Mouse (Mus musculus) midbrain, embryonic 14.5 days (tissue): Measurements from ENCODE around the gene St6galnac6. TPM values are rescaled to one million over a fixed set of nuclear protein-coding genes. Genes with fewer than 3 reads are reported as not detected.

Experiments
- ATAC-seq: fragments of 200-750 bp; cut with Nextera tagmentation; 2 replicates; pipeline ENCODE4 v1.8.0; 2017; ENCODE audit warnings: moderate number of reproducible peaks, moderate library complexity; ENCODE audit not compliant: low FRiP score, low TSS enrichment
- DNase-seq: peaks from one replicate; pipeline ENCODE4 v3.0.0-alpha.2; 2015
- H3K27ac ChIP-seq: fragments of 300-500 bp; sonication (generic); replicated peaks from 2 replicates; pipeline ENCODE4 v1.5.1; 2014; ENCODE audit warnings: mild to moderate bottlenecking, low read depth, low read length, moderate library complexity
- H3K27me3 ChIP-seq: fragments of 300-500 bp; sonication (generic); 2 replicates; pipeline ENCODE4 v1.6.1; 2014; ENCODE audit warnings: low read length, control low read depth, mixed read lengths; ENCODE audit not compliant: control insufficient read depth, insufficient read depth
- H3K36me3 ChIP-seq: fragments of 300-500 bp; sonication (generic); 2 replicates; pipeline ENCODE4 v1.6.1; 2014; ENCODE audit warnings: low read length, control low read depth; ENCODE audit not compliant: control insufficient read depth, insufficient read depth
- H3K4me1 ChIP-seq: fragments of 300-500 bp; sonication (generic); 2 replicates; pipeline ENCODE4 v1.6.1; 2014; ENCODE audit warnings: mild to moderate bottlenecking, antibody characterized with exemption, low read length, control low read depth; ENCODE audit not compliant: control insufficient read depth, insufficient read depth
- H3K4me2 ChIP-seq: fragments of 300-500 bp; sonication (generic); 2 replicates; pipeline ENCODE4 v1.6.1; 2014; ENCODE audit warnings: mild to moderate bottlenecking, low read length, moderate library complexity
- H3K4me3 ChIP-seq: fragments of 300-500 bp; sonication (generic); replicated peaks from 2 replicates; pipeline ENCODE4 v1.5.1; 2014; ENCODE audit warnings: low read depth, low read length
- H3K9ac ChIP-seq: fragments of 300-500 bp; sonication (generic); replicated peaks from 2 replicates; pipeline ENCODE4 v1.6.1; 2014; ENCODE audit warnings: mild to moderate bottlenecking, low read length, moderate library complexity
- H3K9me3 ChIP-seq: fragments of 300-500 bp; sonication (generic); 2 replicates; pipeline ENCODE4 v1.6.1; 2016; ENCODE audit warnings: low read length, control low read depth, mixed read lengths; ENCODE audit not compliant: control insufficient read depth
- WGBS: fragments of 180-500 bp; shearing (Covaris S2); extraction: QIAGEN DNeasy Blood & Tissue Kit; methylation state at CpG from one replicate; pipeline ENCODE4 v1.1.7; 2014; 5-methylcytosine and 5-hydroxymethylcytosine counted together
- polyA plus RNA-seq: library from polyadenylated mRNA; unstranded; fragments of >200 nt; fragmentation: Nextera tagmentation; extraction: Ambion mirVana; gene quantifications from 2 replicates; pipeline ENCODE4 v1.2.1, GENCODE M21; 2014

St6galnac6 gene
- polyA plus RNA-seq, 1 experiment from 2014 or later = 7.6 TPM

- Histone ChIP-seq H3K4me1 (peaks cover 8% of the 10 kb centered on the region; the same call in 1 of the 2 replicates), H3K9ac (peak overlapping the region; percentile 77), H3K27me3 (no peaks in the 10 kb centered on the region), H3K4me3 (peak overlapping the region; percentile 71), H3K27ac (no peak overlapping the region), H3K9me3 (no peaks in the 10 kb centered on the region), H3K36me3 (no peaks in the 10 kb centered on the region), H3K4me2 (peak overlapping the region; percentile 86)
- ATAC-seq = peak; percentile 75
- peak; percentile 91 for DNase-seq
- 11% methylated on average over 48 of the region's 55 CpGs for WGBS
These were observed 6.9 kb downstream of the St6galnac6 start for GRCm38 (mm10) chr2:32606161-32607142.

DNA sequence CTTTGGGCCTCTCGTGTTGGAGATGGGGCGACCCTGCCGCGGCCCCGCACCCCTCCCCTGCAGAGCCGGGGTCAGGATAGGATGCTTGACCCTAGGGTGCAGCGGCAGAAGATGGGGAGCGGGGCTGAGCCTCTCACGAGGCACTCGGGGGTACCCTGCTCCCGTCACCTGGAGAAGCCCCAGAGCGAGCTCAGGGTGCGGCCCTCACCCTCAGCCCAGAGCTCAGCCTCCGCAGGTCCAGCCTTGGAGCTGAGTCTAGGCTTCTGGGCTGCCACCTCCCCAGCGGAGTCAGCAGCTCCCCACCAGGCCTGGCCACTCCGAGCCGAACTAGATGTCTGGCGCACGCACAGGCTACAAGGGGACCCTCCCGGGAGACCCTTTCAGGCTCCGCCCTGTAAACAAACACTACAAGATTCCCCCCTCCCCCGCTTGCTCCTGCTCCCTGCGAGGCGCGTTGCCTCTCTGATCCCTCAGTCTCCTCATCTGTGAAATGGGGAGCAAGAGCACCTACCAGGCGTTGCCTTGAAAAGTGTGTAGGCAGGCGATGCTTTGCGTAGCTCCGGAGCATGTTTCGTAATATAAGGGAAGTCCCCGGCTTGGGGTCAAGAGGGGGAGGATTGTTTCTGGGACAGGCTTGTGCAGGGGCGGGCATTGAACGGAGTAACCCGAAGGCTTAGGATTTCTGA, 7.9 kb downstream of the St6galnac6 start:
- peaks cover 7% of the 10 kb centered on the region; the same call in 1 of the 2 replicates for H3K4me1 ChIP-seq
- H3K27me3 ChIP-seq = no peaks in the 10 kb centered on the region
- H3K9ac ChIP-seq = peak overlapping the region; percentile 77
- DNase-seq (peak; percentile 55), ATAC-seq (peak; percentile 34)
- H3K9me3 ChIP-seq = no peaks in the 10 kb centered on the region
- peak overlapping the region; percentile 86 for H3K4me2 ChIP-seq
- H3K4me3 ChIP-seq = peak overlapping the region; percentile 71
- WGBS = 6% methylated on average over 34 of the region's 34 CpGs
- no peak overlapping the region for H3K27ac ChIP-seq
- no peaks in the 10 kb centered on the region for H3K36me3 ChIP-seq

- ATAC-seq = peak; percentile 46; the same call in 1 of the 2 replicates
- H3K4me2 ChIP-seq = peak overlapping the region; percentile 86
These were observed 8.8 kb downstream of the St6galnac6 start for GRCm38 (mm10) chr2:32608141-32608777.

DNA sequence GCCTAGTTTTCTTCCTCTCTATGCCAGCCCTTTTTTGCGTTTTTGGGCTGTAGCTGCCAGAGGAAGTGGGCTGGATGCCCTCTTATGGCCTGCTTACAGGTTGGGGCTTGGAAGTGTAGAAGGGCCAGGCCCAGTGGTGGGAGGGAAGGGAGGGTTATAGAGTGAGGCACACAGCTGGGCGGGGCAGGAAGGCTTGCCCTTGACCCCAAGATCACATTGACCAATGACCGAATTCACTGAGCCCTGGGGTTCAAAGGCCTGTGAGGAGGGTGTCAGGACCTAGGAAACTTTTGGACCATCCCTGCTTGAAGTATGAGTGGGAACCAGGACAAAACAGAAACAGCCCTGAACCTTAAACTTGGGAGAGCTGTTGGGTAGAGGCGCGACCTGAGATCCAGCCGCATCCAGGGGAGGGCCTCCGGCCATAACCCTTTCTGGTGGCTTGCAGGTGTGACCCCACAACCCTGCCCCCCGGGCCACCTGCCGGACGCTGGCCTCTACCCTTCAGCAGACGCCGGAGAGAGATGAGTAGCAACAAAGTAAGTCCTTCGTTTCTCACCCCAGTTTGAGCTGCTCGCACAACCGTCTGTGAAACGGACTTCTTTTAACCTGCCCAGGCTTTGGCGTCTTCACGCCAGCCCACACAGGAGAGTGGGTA, 9.4 kb downstream of the St6galnac6 start:
- peaks cover 5% of the 10 kb centered on the region; the same call in 1 of the 2 replicates for H3K4me1 ChIP-seq
- H3K36me3 ChIP-seq = no peaks in the 10 kb centered on the region
- H3K9ac ChIP-seq = no peak overlapping the region; the same call in 1 of the 2 replicates
- DNase-seq (no peak), ATAC-seq (no peak)
- no peak overlapping the region for H3K4me3 ChIP-seq
- no peaks in the 10 kb centered on the region for H3K27me3 ChIP-seq
- 45% methylated on average over 18 of the region's 18 CpGs for WGBS
- H3K9me3 ChIP-seq = no peaks in the 10 kb centered on the region
- H3K4me2 ChIP-seq = peak overlapping the region; percentile 86
- no peak overlapping the region for H3K27ac ChIP-seq

More at GRCm38 (mm10) chr2:32608141-32608777, 8.8 kb downstream of the St6galnac6 start:
- DNase-seq = peak; percentile 39
- H3K9ac ChIP-seq = no peak overlapping the region; the same call in 1 of the 2 replicates
- H3K36me3 ChIP-seq = no peaks in the 10 kb centered on the region
- H3K27me3 ChIP-seq = no peaks in the 10 kb centered on the region
- 8% methylated on average over 25 of the region's 25 CpGs for WGBS
- no peak overlapping the region for H3K4me3 ChIP-seq
- H3K27ac ChIP-seq = no peak overlapping the region
- no peaks in the 10 kb centered on the region for H3K9me3 ChIP-seq
- H3K4me1 ChIP-seq = peaks cover 5% of the 10 kb centered on the region; the same call in 1 of the 2 replicates

GRCm38 (mm10) chr2:32610610-32611229, 11.2 kb downstream of the St6galnac6 start:
- 18% methylated on average over 23 of the region's 23 CpGs for WGBS
- ATAC-seq (no peak), DNase-seq (peak; percentile 60)
- no peaks in the 10 kb centered on the region for H3K27me3 ChIP-seq
- no peak overlapping the region for H3K27ac ChIP-seq
- no peaks in the 10 kb centered on the region for H3K9me3 ChIP-seq
- H3K36me3 ChIP-seq = no peaks in the 10 kb centered on the region; the same call in 1 of the 2 replicates
- peaks cover 5% of the 10 kb centered on the region; the same call in 1 of the 2 replicates for H3K4me1 ChIP-seq
- peak overlapping the region; percentile 23 for H3K4me3 ChIP-seq
- H3K9ac ChIP-seq = no peak overlapping the region
- H3K4me2 ChIP-seq = peak overlapping the region; percentile 44

DNA sequence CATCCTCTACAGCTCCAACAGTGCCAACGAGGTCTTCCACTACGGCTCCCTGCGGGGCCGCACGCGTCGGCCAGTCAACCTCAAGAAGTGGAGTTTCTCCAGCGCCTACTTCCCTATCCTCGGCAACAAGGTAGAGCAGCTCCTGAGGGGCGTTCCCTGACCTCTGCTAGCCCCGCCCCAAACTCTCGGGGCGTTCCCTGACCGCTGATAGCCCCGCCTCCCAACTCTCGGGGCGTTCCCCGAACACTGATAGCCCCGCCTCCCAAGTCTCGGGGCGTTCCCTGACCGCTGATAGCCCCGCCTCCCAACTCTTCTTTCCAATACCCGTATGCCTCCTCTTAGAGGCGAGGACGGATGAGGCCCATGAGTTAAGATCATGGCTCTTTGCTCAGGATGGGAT, 12.8 kb downstream of the St6galnac6 start:
- no peak overlapping the region for H3K9ac ChIP-seq
- no peak for DNase-seq
- WGBS = 70% methylated on average over 26 of the region's 26 CpGs
- no peak overlapping the region for H3K4me3 ChIP-seq
- no peaks in the 10 kb centered on the region; the same call in 1 of the 2 replicates for H3K36me3 ChIP-seq
- H3K9me3 ChIP-seq = no peaks in the 10 kb centered on the region
- H3K27me3 ChIP-seq = no peaks in the 10 kb centered on the region
- no peak overlapping the region for H3K4me2 ChIP-seq
- no peak for ATAC-seq
- peaks cover 5% of the 10 kb centered on the region; the same call in 1 of the 2 replicates for H3K4me1 ChIP-seq
- no peak overlapping the region for H3K27ac ChIP-seq

DNA sequence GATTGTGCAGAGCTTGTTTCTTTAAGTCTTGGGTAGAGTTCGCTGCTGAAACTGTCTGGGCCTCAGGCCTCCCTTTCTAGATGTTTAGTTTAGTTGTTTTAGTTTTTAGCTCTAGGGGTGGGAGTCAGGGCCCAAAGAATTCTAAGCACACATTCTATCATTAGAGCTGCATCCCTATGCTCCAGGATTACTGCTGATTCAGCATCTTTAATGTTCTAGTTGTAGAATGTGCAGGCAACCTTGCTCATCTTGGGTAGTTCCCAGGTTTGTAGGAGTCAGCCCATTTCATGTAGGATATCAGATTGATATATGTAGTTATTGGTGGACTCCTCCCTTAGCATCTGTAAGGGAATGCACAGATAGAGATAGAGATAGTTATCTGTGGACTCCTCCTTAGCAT, 17.6 kb downstream of the St6galnac6 start:
- no peak overlapping the region for H3K4me2 ChIP-seq
- H3K9ac ChIP-seq = no peak overlapping the region
- no peak overlapping the region for H3K4me3 ChIP-seq
- ATAC-seq (no peak), DNase-seq (no peak)
- H3K36me3 ChIP-seq = no peaks in the 10 kb centered on the region; the same call in 1 of the 2 replicates
- H3K9me3 ChIP-seq = no peaks in the 10 kb centered on the region
- H3K27ac ChIP-seq = no peak overlapping the region
- no peaks in the 10 kb centered on the region for H3K27me3 ChIP-seq
- 100% methylated on average over 1 of the region's 1 CpGs for WGBS
- H3K4me1 ChIP-seq = peaks cover 14% of the 10 kb centered on the region; the same call in 1 of the 2 replicates
